Mouse (Mus musculus) hindbrain, embryonic 14.5 days (tissue): ENCODE measurements around the gene Mmp23. TPM values are rescaled to one million over a fixed set of nuclear protein-coding genes. Genes with fewer than 3 reads are reported as not detected.
"Not testable (repeated sequence)": the region's sequence is repeated elsewhere in the genome, so short reads cannot be mapped to it uniquely, and the experiment has no call there.

Source experiments
- ATAC-seq: fragments of 200-750 bp; cut with Nextera tagmentation; 2 replicates; pipeline ENCODE4 v1.8.0; 2017; ENCODE audit warnings: moderate number of reproducible peaks, mild to moderate bottlenecking, moderate TSS enrichment, moderate library complexity; ENCODE audit not compliant: low FRiP score
- DNase-seq: peaks from one replicate; pipeline ENCODE4 v3.0.0-alpha.2; 2015; ENCODE audit warnings: low spot score
- H3K27ac ChIP-seq: fragments of 300-500 bp; sonication (generic); 2 replicates; pipeline ENCODE4 v1.5.1; 2014; ENCODE audit warnings: mild to moderate bottlenecking, moderate library complexity
- H3K27me3 ChIP-seq: fragments of 300-500 bp; sonication (generic); 2 replicates; pipeline ENCODE4 v1.6.1; 2014; ENCODE audit warnings: mild to moderate bottlenecking, low read length, mixed read lengths; ENCODE audit not compliant: control insufficient read depth, insufficient read depth
- H3K36me3 ChIP-seq: fragments of 300-500 bp; sonication (generic); replicated peaks from 2 replicates; pipeline ENCODE4 v1.6.1; 2014; ENCODE audit not compliant: control insufficient read depth, insufficient read depth
- H3K4me1 ChIP-seq: fragments of 300-500 bp; sonication (generic); replicated peaks from 2 replicates; pipeline ENCODE4 v1.6.1; 2014; ENCODE audit warnings: antibody characterized with exemption, low read length, mixed read lengths; ENCODE audit not compliant: control insufficient read depth, insufficient read depth
- H3K4me2 ChIP-seq: fragments of 300-500 bp; sonication (generic); replicated peaks from 2 replicates; pipeline ENCODE4 v1.6.1; 2014; ENCODE audit warnings: mild to moderate bottlenecking, moderate library complexity
- H3K4me3 ChIP-seq: fragments of 300-500 bp; sonication (generic); replicated peaks from 2 replicates; pipeline ENCODE4 v1.5.1; 2014; ENCODE audit warnings: mild to moderate bottlenecking, low read length
- H3K9ac ChIP-seq: fragments of 300-500 bp; sonication (generic); 2 replicates; pipeline ENCODE4 v1.6.1; 2014
- H3K9me3 ChIP-seq: fragments of 300-500 bp; sonication (generic); 2 replicates; pipeline ENCODE4 v1.6.1; 2016; ENCODE audit warnings: low read length; ENCODE audit not compliant: control insufficient read depth
- WGBS: fragments of 180-500 bp; shearing (Covaris S2); extraction: QIAGEN DNeasy Blood & Tissue Kit; methylation state at CpG from one replicate; pipeline ENCODE4 v1.1.7; 2014; 5-methylcytosine and 5-hydroxymethylcytosine counted together
- polyA plus RNA-seq: library from polyadenylated mRNA; unstranded; fragments of >200 nt; fragmentation: Nextera tagmentation; extraction: Ambion mirVana; gene quantifications from 2 replicates; pipeline ENCODE4 v1.2.1, GENCODE M21; 2014

Mmp23 gene
- polyA plus RNA-seq, 1 experiment from 2014 or later: 2.9 TPM

- H3K36me3 ChIP-seq, H3K4me1 ChIP-seq, ATAC-seq, H3K27me3 ChIP-seq, H3K9ac ChIP-seq, H3K27ac ChIP-seq, H3K4me2 ChIP-seq, DNase-seq, H3K4me3 ChIP-seq, H3K9me3 ChIP-seq: not testable (repeated sequence)
- WGBS: 91% methylated on average over 4 of the region's 4 CpGs
Measured at GRCm38 (mm10) chr4:155687764-155688163, 34.6 kb upstream of the Mmp23 start.

- 92% methylated on average over 15 of the region's 19 CpGs for WGBS
- H3K4me1 ChIP-seq, H3K9ac ChIP-seq: not testable (repeated sequence)
Measured at GRCm38 (mm10) chr4:155683670-155684277, 30.6 kb upstream of the Mmp23 start.

GRCm38 (mm10) chr4:155675991-155676390 is 22.8 kb upstream of the Mmp23 start:
- DNase-seq: no peak

More at GRCm38 (mm10) chr4:155683670-155684277, 30.6 kb upstream of the Mmp23 start:
- H3K4me3 ChIP-seq, H3K27me3 ChIP-seq, H3K4me2 ChIP-seq, H3K36me3 ChIP-seq, H3K27ac ChIP-seq, DNase-seq, H3K9me3 ChIP-seq, ATAC-seq: not testable (repeated sequence)

GRCm38 (mm10) chr4:155672082-155672481 is 18.9 kb upstream of the Mmp23 start:
- Histone ChIP-seq H3K4me2 (no peak overlapping the region), H3K9me3 (no peaks in the 10 kb centered on the region), H3K4me3 (no peak overlapping the region), H3K9ac (no peak overlapping the region), H3K4me1 (peaks cover 9% of the 10 kb centered on the region), H3K27me3 (no peaks in the 10 kb centered on the region), H3K27ac (no peak overlapping the region), H3K36me3 (no peaks in the 10 kb centered on the region)
- DNase-seq: no peak
- whole genome bisulfite sequencing: 67% methylated on average over 2 of the region's 2 CpGs
- ATAC-seq: no peak

More at GRCm38 (mm10) chr4:155675991-155676390, 22.8 kb upstream of the Mmp23 start:
- Histone ChIP-seq H3K9me3 (no peaks in the 10 kb centered on the region), H3K36me3 (no peaks in the 10 kb centered on the region), H3K4me3 (no peak overlapping the region), H3K4me2 (no peak overlapping the region), H3K9ac (no peak overlapping the region), H3K4me1 (no peaks in the 10 kb centered on the region), H3K27me3 (no peaks in the 10 kb centered on the region), H3K27ac (no peak overlapping the region)
- no peak for ATAC-seq
- WGBS: 85% methylated on average over 2 of the region's 2 CpGs

GRCm38 (mm10) chr4:155670236-155670635 is 17.1 kb upstream of the Mmp23 start:
- DNase-seq, H3K4me3 ChIP-seq, H3K9me3 ChIP-seq, H3K4me2 ChIP-seq, H3K4me1 ChIP-seq, H3K27me3 ChIP-seq, H3K9ac ChIP-seq, ATAC-seq, H3K27ac ChIP-seq: not testable (repeated sequence)
- WGBS: 60% methylated on average over 4 of the region's 4 CpGs
- H3K36me3 ChIP-seq: peaks cover 11% of the 10 kb centered on the region

- DNase-seq (no peak), ATAC-seq (no peak)
- Histone ChIP-seq H3K27me3 (no peaks in the 10 kb centered on the region), H3K9me3 (no peaks in the 10 kb centered on the region), H3K4me1 (peaks cover 9% of the 10 kb centered on the region), H3K4me3 (peak overlapping the region; percentile 79), H3K9ac (peak overlapping the region; percentile 83), H3K4me2 (peak overlapping the region; percentile 85), H3K27ac (peak overlapping the region; percentile 80), H3K36me3 (peaks cover 17% of the 10 kb centered on the region)
- 1% methylated on average over 8 of the region's 8 CpGs for WGBS
Measured at GRCm38 (mm10) chr4:155669598-155670075, 16.5 kb upstream of the Mmp23 start.

GRCm38 (mm10) chr4:155668689-155669597 is 15.8 kb upstream of the Mmp23 start, which contains the start of gene Mib2:
Mib2 (minus strand) TSS chr4:155669198.
- peak within 1 kb of the TSS; percentile 83 for H3K9ac ChIP-seq
- H3K4me2 ChIP-seq: peak within 1 kb of the TSS; percentile 85
- no peaks in the 10 kb centered on the region for H3K9me3 ChIP-seq
- peak within 1 kb of the TSS; percentile 79 for H3K4me3 ChIP-seq
- WGBS: under 1% methylated on average over 73 of the region's 73 CpGs
- no peaks in the 10 kb centered on the region for H3K27me3 ChIP-seq
- peak within 1 kb of the TSS; percentile 80 for H3K27ac ChIP-seq
- peak; percentile 99 for ATAC-seq
- H3K4me1 ChIP-seq: peaks cover 9% of the 10 kb centered on the region
- peaks cover 17% of the 10 kb centered on the region for H3K36me3 ChIP-seq
- peak; percentile 98 for DNase-seq

GRCm38 (mm10) chr4:155666903-155667302 is 13.7 kb upstream of the Mmp23 start:
- no peaks in the 10 kb centered on the region for H3K9me3 ChIP-seq
- H3K27me3 ChIP-seq: no peaks in the 10 kb centered on the region
- H3K4me2 ChIP-seq: no peak overlapping the region
- H3K9ac ChIP-seq: no peak overlapping the region
- H3K4me1 ChIP-seq: peaks cover 9% of the 10 kb centered on the region
- DNase-seq (no peak), ATAC-seq (no peak)
- peaks cover 17% of the 10 kb centered on the region for H3K36me3 ChIP-seq
- no peak overlapping the region for H3K4me3 ChIP-seq
- H3K27ac ChIP-seq: no peak overlapping the region

GRCm38 (mm10) chr4:155660641-155661040 is 7.5 kb upstream of the Mmp23 start:
- Histone ChIP-seq H3K9ac (no peak overlapping the region), H3K27me3 (peaks cover 15% of the 10 kb centered on the region), H3K27ac (no peak overlapping the region), H3K4me3 (no peak overlapping the region), H3K4me1 (no peaks in the 10 kb centered on the region), H3K36me3 (peaks cover 52% of the 10 kb centered on the region), H3K4me2 (no peak overlapping the region), H3K9me3 (no peaks in the 10 kb centered on the region)
- WGBS: 80% methylated on average over 12 of the region's 12 CpGs
- DNase-seq: no peak
- ATAC-seq: no peak
